Mouse (Mus musculus) G1E (cell line): Measurements from ENCODE around the gene Ppm1e. TPM values are rescaled to one million over a fixed set of nuclear protein-coding genes. Genes with fewer than 3 reads are reported as not detected.

Experiments
- ATAC-seq: 2 replicates; pipeline ENCODE4 v1.8.0; 2016; ENCODE audit warnings: mild to moderate bottlenecking; ENCODE audit not compliant: insufficient number of reproducible peaks, poor library complexity, low FRiP score, severe bottlenecking; ENCODE audit errors: extremely low read depth
- DNase-seq: peaks from one replicate; pipeline ENCODE4 v3.0.0; 2012; ENCODE audit warnings: low spot score
- H3K27me3 ChIP-seq: 2 replicates; pipeline ENCODE4 v1.6.1; 2012; ENCODE audit warnings: mild to moderate bottlenecking, low read length, inconsistent platforms; ENCODE audit not compliant: insufficient read depth
- H3K36me3 ChIP-seq: replicated peaks from 2 replicates; pipeline ENCODE3; 2012; ENCODE audit warnings: mild to moderate bottlenecking, inconsistent platforms
- H3K4me1 ChIP-seq: 2 replicates; pipeline ENCODE4 v1.6.1; 2012; ENCODE audit warnings: low read depth, low read length, inconsistent platforms, mixed read lengths; ENCODE audit not compliant: insufficient read depth
- H3K4me3 ChIP-seq: 2 replicates; pipeline ENCODE4 v1.5.1; 2012; ENCODE audit warnings: low read depth, mild to moderate bottlenecking, inconsistent platforms, low read length, moderate library complexity, mixed read lengths
- H3K9me3 ChIP-seq: replicated peaks from 2 replicates; pipeline ENCODE4 v1.6.1; 2012; ENCODE audit warnings: inconsistent platforms
- CTCF ChIP-seq: IDR thresholded peaks from 2 replicates; pipeline ENCODE4 v1.5.1; 2012; ENCODE audit warnings: low read depth, low read length, inconsistent platforms, mixed read lengths
- GATA1 ChIP-seq: IDR thresholded peaks from 2 replicates; pipeline ENCODE4 v1.6.1; 2012; ENCODE audit warnings: borderline replicate concordance, low read length, inconsistent platforms, mixed read lengths
- GATA2 ChIP-seq: IDR thresholded peaks from 2 replicates; pipeline ENCODE4 v1.6.1; 2012; ENCODE audit warnings: low read depth, low read length, inconsistent platforms, borderline replicate concordance
- POLR2AphosphoS5 ChIP-seq: IDR thresholded peaks from 2 replicates; pipeline ENCODE4 v1.6.1; 2012; ENCODE audit warnings: low read depth, low read length, inconsistent platforms; ENCODE audit not compliant: insufficient replicate concordance
- TAL1 ChIP-seq: conservative IDR thresholded peaks from 2 replicates; pipeline ENCODE4 v1.6.1; 2012; ENCODE audit warnings: low read depth, low read length, inconsistent platforms, mixed read lengths
- polyA plus RNA-seq: library from polyadenylated mRNA; stranded (reverse); fragments of >175 nt; gene quantifications from 2 replicates; pipeline ENCODE4 v1.2.3, GENCODE M21; 2012
- total RNA-seq, 2 experiments: library from RNA; stranded (forward) in 1 of 2; stranded (reverse) in 1 of 2; fragments of 200-1000 nt in 1 of 2; fragments of >200 nt in 1 of 2; fragmentation: Nextera tagmentation in 1 of 2; gene quantifications; 2 replicates each; pipeline ENCODE4 v1.2.3; 2014 to 2017

Gene Ppm1e
- total and polyA plus RNA-seq, 3 experiments: 0.82 TPM; not detected in 2

DNA sequence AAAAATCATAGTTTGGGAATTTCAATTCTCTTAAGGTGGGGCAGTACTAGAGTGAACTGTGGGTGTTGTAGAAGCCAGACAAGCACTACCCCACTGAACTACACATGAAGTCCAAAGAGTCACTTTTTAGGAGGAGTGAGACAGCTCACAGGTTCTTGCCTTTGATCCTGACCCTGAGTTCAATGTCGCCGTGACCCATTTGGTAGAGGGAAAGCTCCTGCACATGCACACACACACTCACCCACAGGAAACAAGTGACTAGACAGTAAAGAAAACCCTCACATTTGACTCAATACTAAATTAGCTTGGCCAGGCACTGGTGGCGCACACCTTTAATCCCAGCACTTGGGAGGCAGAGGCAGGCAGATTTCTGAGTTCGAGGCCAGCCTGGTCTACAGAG lies 25.7 kb upstream of the Ppm1e start:
- H3K4me3 ChIP-seq: no peak overlapping the region
- no peaks in the 10 kb centered on the region for H3K27me3 ChIP-seq
- TF ChIP-seq POLR2AphosphoS5: no peak
- TF ChIP-seq GATA2: no peak
- TF ChIP-seq GATA1: no peak
- TF ChIP-seq CTCF: no peak
- TF ChIP-seq TAL1: no peak
- no peaks in the 10 kb centered on the region for H3K36me3 ChIP-seq
- no peaks in the 10 kb centered on the region for H3K4me1 ChIP-seq
- H3K9me3 ChIP-seq: no peaks in the 10 kb centered on the region
- DNase-seq: no peak
- no peak for ATAC-seq

GRCm38 (mm10) chr11:87367865-87368580 lies 9.2 kb upstream of the Ppm1e start:
- no peak for ATAC-seq
- H3K4me1 ChIP-seq: peaks cover 3% of the 10 kb centered on the region; the same call in 1 of the 2 replicates

GRCm38 (mm10) chr11:87367061-87367460 lies 8.2 kb upstream of the Ppm1e start:
- DNase-seq (no peak), ATAC-seq (no peak)
- Histone ChIP-seq H3K27me3 (0 out of 2 replicates have a peak, but pooled peaks cover 7% of the 10 kb centered on the region), H3K4me3 (no peak overlapping the region), H3K9me3 (no peaks in the 10 kb centered on the region), H3K4me1 (peaks cover 3% of the 10 kb centered on the region; the same call in 1 of the 2 replicates), H3K36me3 (no peaks in the 10 kb centered on the region)
- TF ChIP-seq GATA2 (no peak), CTCF (no peak)

More at GRCm38 (mm10) chr11:87367865-87368580, 9.2 kb upstream of the Ppm1e start:
- no peak for TF ChIP-seq GATA2
- TF ChIP-seq GATA1: no peak
- TF ChIP-seq CTCF: no peak
- no peak for TF ChIP-seq POLR2AphosphoS5
- 0 out of 2 replicates have a peak, but pooled peaks have one; percentile 13 for TF ChIP-seq TAL1
- Histone ChIP-seq H3K9me3 (no peaks in the 10 kb centered on the region), H3K36me3 (no peaks in the 10 kb centered on the region), H3K27me3 (0 out of 2 replicates have a peak, but pooled peaks cover 11% of the 10 kb centered on the region), H3K4me3 (no peak overlapping the region)
- DNase-seq: no peak

DNA sequence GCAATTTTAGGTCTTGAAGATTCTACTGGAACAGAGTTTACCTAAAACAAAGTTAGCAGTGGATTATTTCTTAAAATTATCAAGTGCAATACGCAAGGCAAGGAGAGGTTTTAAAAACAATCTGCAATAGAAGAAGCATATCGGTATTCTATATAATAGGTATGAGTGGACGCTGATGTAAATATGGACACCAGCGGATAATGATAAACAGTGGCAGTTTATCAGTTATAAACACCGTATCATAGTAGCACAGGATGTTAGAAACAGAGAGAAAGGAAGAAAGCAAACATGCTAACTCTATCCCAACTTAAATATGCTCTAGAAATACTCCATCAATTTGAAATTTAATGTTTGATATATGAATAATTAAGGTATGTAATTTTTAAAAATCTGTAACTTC lies 6.3 kb upstream of the Ppm1e start:
- Histone ChIP-seq H3K4me3 (no peak overlapping the region), H3K4me1 (peaks cover 3% of the 10 kb centered on the region; the same call in 1 of the 2 replicates)

GRCm38 (mm10) chr11:87359262-87359612 lies 414 bp upstream of the Ppm1e start:
- peaks cover 17% of the 10 kb centered on the region for H3K27me3 ChIP-seq
- ATAC-seq: no peak

More for the DNA sequence above, 6.3 kb upstream of the Ppm1e start:
- no peaks in the 10 kb centered on the region for H3K36me3 ChIP-seq
- ATAC-seq (no peak), DNase-seq (no peak)
- TF ChIP-seq POLR2AphosphoS5 (no peak), CTCF (no peak), GATA2 (no peak), GATA1 (no peak), TAL1 (no peak)
- H3K9me3 ChIP-seq: no peaks in the 10 kb centered on the region
- H3K27me3 ChIP-seq: peaks cover 5% of the 10 kb centered on the region; the same call in 1 of the 2 replicates

DNA sequence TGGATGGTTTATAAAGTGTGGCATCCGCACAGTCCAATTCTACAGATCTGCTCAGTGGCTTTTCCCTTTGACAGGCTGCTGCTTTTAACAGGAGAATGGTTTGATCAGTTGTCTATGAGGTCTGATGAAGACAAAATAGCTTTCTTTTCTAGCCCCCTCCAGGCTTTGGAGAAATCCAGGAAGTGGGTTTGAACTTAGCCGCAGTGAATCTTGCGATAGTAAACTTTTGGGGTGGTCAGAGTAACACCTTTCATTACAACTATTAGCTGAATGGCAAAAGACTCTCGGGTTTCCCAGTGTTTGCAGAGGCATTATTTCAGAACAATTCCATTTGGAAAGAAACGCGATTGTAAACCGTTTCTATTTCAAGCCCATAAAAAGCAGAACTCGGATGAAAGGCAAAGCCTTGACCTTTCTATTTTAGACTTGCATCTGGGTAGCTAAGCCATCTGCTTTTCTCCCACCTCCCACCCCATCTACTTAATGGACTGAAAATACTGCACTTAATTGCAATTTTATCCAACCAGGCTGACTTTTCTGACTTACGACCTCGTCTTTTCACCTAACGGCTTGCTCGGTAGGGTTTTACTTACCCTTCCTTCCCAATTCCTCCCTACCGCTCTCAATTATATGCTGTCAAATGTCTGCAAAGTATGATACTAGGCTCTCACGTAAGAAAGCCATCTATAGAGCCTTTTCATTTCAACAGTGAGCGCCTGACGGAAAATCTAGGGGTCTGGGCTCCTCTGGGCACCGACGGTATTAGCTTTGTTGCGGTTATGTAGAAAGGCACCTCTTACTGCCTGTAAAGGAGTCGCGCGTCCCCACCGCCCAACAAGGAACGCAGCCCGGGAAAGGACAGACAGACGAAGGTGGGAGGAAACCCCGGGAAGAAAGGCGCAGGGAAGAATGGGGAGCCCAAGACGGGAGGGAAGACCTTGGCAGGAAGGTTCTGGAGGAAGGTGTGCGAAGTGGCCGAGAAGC lies 1.2 kb downstream of the Ppm1e start:
- no peaks in the 10 kb centered on the region for H3K4me1 ChIP-seq
- no peak overlapping the region for H3K4me3 ChIP-seq
- ATAC-seq (no peak), DNase-seq (no peak)
- H3K9me3 ChIP-seq: peaks cover 7% of the 10 kb centered on the region; the same call in 1 of the 2 replicates
- TF ChIP-seq GATA2: no peak
- no peak for TF ChIP-seq TAL1
- no peak for TF ChIP-seq POLR2AphosphoS5
- TF ChIP-seq GATA1: no peak
- TF ChIP-seq CTCF: no peak
- H3K27me3 ChIP-seq: peaks cover 19% of the 10 kb centered on the region
- no peaks in the 10 kb centered on the region for H3K36me3 ChIP-seq

More at GRCm38 (mm10) chr11:87359262-87359612, 414 bp upstream of the Ppm1e start:
- no peak for DNase-seq
- H3K4me1 ChIP-seq: no peaks in the 10 kb centered on the region
- peaks cover 7% of the 10 kb centered on the region; the same call in 1 of the 2 replicates for H3K9me3 ChIP-seq
- H3K4me3 ChIP-seq: no peak overlapping the region
- H3K36me3 ChIP-seq: no peaks in the 10 kb centered on the region
- TF ChIP-seq CTCF (no peak), GATA2 (no peak), POLR2AphosphoS5 (no peak), GATA1 (no peak), TAL1 (no peak)
